Mouse (Mus musculus): ENCODE measurements around the gene Foxo6.

The Foxo6 gene

GRCm38 (mm10) chr4:120247412-120247811 is 39.7 kb downstream of the Foxo6 start:
- DNase-seq (ENCODE audit: low spot score in 2 of 2): no peak

- DNase-seq (ENCODE audit: low spot score in 2 of 2): no peak
Measured at GRCm38 (mm10) chr4:120246086-120246485, 41.1 kb downstream of the Foxo6 start.

- peak; percentile 32 to 67 for DNase-seq (ENCODE audit: low spot score in 2 of 2)
Measured at GRCm38 (mm10) chr4:120242783-120243262, 44.3 kb downstream of the Foxo6 start.

- DNase-seq (ENCODE audit: low spot score in 2 of 2): no peak
Measured at GRCm38 (mm10) chr4:120241106-120241505, 46.0 kb downstream of the Foxo6 start.

GRCm38 (mm10) chr4:120239419-120239818 is 47.7 kb downstream of the Foxo6 start:
- DNase-seq (ENCODE audit: low spot score in 2 of 2): no peak

- DNase-seq (ENCODE audit: low spot score in 2 of 2): no peak
Measured at GRCm38 (mm10) chr4:120233243-120233642, 53.9 kb downstream of the Foxo6 start.

- DNase-seq (ENCODE audit: low spot score in 2 of 2): no peak
Measured at GRCm38 (mm10) chr4:120232541-120232940, 54.6 kb downstream of the Foxo6 start.

GRCm38 (mm10) chr4:120231982-120232381 is 55.2 kb downstream of the Foxo6 start:
- DNase-seq (ENCODE audit: low spot score in 2 of 2): no peak

GRCm38 (mm10) chr4:120230256-120230649 is 56.9 kb downstream of the Foxo6 start:
- DNase-seq (ENCODE audit: low spot score in 2 of 2): peak; percentile 47 to 59

- DNase-seq (ENCODE audit: low spot score in 2 of 2): no peak
Measured at GRCm38 (mm10) chr4:120229505-120230255, 57.5 kb downstream of the Foxo6 start.

GRCm38 (mm10) chr4:120228613-120229012 is 58.5 kb downstream of the Foxo6 start:
- no peak for DNase-seq (ENCODE audit: low spot score in 2 of 2)

- no peak for DNase-seq (ENCODE audit: low spot score in 2 of 2)
Measured at GRCm38 (mm10) chr4:120227224-120227623, 59.9 kb downstream of the Foxo6 start.

GRCm38 (mm10) chr4:120226682-120227081 is 60.5 kb downstream of the Foxo6 start:
- DNase-seq (ENCODE audit: low spot score in 2 of 2): no peak

- peak; percentile 37 to 56 for DNase-seq (ENCODE audit: low spot score in 2 of 2)
Measured at GRCm38 (mm10) chr4:120225135-120225780, 61.9 kb downstream of the Foxo6 start.

- peak in 1 of 2 experiments; percentile 18 for DNase-seq (ENCODE audit: low spot score in 2 of 2)
Measured at GRCm38 (mm10) chr4:120223805-120224204, 63.3 kb downstream of the Foxo6 start.

- DNase-seq (ENCODE audit: low spot score in 2 of 2): no peak
Measured at GRCm38 (mm10) chr4:120223108-120223745, 63.9 kb downstream of the Foxo6 start.

- DNase-seq (ENCODE audit: low spot score in 2 of 2): no peak
Measured at GRCm38 (mm10) chr4:120221708-120222107, 65.4 kb downstream of the Foxo6 start.

GRCm38 (mm10) chr4:120218878-120219277 is 68.3 kb downstream of the Foxo6 start:
- DNase-seq (ENCODE audit: low spot score in 2 of 2): no peak
